In genomic region chr7:124803101-124803500, GRCm38 (mm10) we compare ENCODE assay signal across 13 mouse cellular contexts.
"Had no signal": no experiment of that assay in that cellular context is flagged by ENCODE, and none has a peak within 500 bp of the region (broad histone marks: within the 10 kb centered on the region; RNA-seq: fewer than 3 reads in every experiment).

No protein-coding gene starts in this region.

- ATAC-seq: liver, embryonic 12.5 days; midbrain, embryonic 16.5 days had no signal

- H3K4me3 ChIP-seq: kidney, embryonic 15.5 days; limb, embryonic 15.5 days; liver, embryonic 12.5 days; stomach, embryonic 15.5 days had no signal

- H3K9me3 ChIP-seq: kidney, embryonic 15.5 days; limb, embryonic 15.5 days; stomach, embryonic 15.5 days had no signal

- H3K27ac ChIP-seq: kidney, embryonic 15.5 days; limb, embryonic 15.5 days; liver, embryonic 12.5 days; stomach, embryonic 15.5 days had no signal

- H3K27me3 ChIP-seq: kidney, embryonic 15.5 days; limb, embryonic 15.5 days; liver, embryonic 12.5 days; stomach, embryonic 15.5 days had no signal

- H3K4me2 ChIP-seq: kidney, embryonic 15.5 days; limb, embryonic 15.5 days; liver, embryonic 12.5 days; lung, embryonic 14.5 days; midbrain, embryonic 11.5 days; stomach, embryonic 15.5 days had no signal

- H3K36me3 ChIP-seq: kidney, embryonic 15.5 days; limb, embryonic 15.5 days; liver, embryonic 12.5 days; stomach, embryonic 15.5 days had no signal

- DNase-seq: kidney, postnatal 14 days; layer of hippocampus, postnatal 36 days; lung, embryonic 14.5 days; lung, postnatal 10 days; lung, postnatal 4 days; right cerebral cortex, postnatal 14 days; thymus, postnatal 36 days had no signal

- H3K4me1 ChIP-seq: kidney, embryonic 15.5 days; limb, embryonic 15.5 days; liver, embryonic 12.5 days; stomach, embryonic 15.5 days had no signal

- H3K9ac ChIP-seq: kidney, embryonic 15.5 days; limb, embryonic 15.5 days; liver, embryonic 12.5 days; lung, embryonic 14.5 days; stomach, embryonic 15.5 days had no signal
